Mouse (Mus musculus) thymus, adult 2 months (tissue): ENCODE data around the gene Adamts7. TPM values are rescaled to one million over a fixed set of nuclear protein-coding genes. Genes with fewer than 3 reads are reported as not detected.

Source experiments
- DNase-seq: peaks from one replicate; pipeline ENCODE4 v3.0.0; 2021
- H3K27ac ChIP-seq: fragments of 200-500 bp; 2 replicates; pipeline ENCODE4 v1.5.1; 2012; ENCODE audit warnings: low read length, control low read depth; ENCODE audit not compliant: control insufficient read depth, insufficient read depth
- H3K27me3 ChIP-seq: fragments of 200-500 bp; 2 replicates; pipeline ENCODE4 v1.6.1; 2012; ENCODE audit warnings: mild to moderate bottlenecking, low read length, moderate library complexity, mixed read lengths; ENCODE audit not compliant: control insufficient read depth, insufficient read depth
- H3K36me3 ChIP-seq: fragments of 200-500 bp; 2 replicates; pipeline ENCODE4 v1.6.1; 2012; ENCODE audit warnings: mild to moderate bottlenecking, low read length, moderate library complexity; ENCODE audit not compliant: control insufficient read depth, insufficient read depth
- H3K4me1 ChIP-seq: fragments of 200-500 bp; replicated peaks from 2 replicates; pipeline ENCODE4 v1.6.1; 2012; ENCODE audit warnings: low read length; ENCODE audit not compliant: control insufficient read depth, insufficient read depth
- H3K4me3 ChIP-seq: fragments of 200-500 bp; 2 replicates; pipeline ENCODE4 v1.5.1; 2012; ENCODE audit warnings: mild to moderate bottlenecking, low read length, control low read depth, moderate library complexity; ENCODE audit not compliant: control insufficient read depth, insufficient read depth
- CTCF ChIP-seq: fragments of 200-500 bp; IDR thresholded peaks from 2 replicates; pipeline ENCODE4 v1.5.1; 2012; ENCODE audit warnings: mild to moderate bottlenecking, control low read depth, low read length, moderate library complexity, borderline replicate concordance; ENCODE audit not compliant: control insufficient read depth, poor library complexity, insufficient read depth; ENCODE audit errors: extremely low read depth
- POLR2A ChIP-seq: fragments of 200-500 bp; IDR thresholded peaks from 2 replicates; pipeline ENCODE4 v1.6.1; 2012; ENCODE audit warnings: mild to moderate bottlenecking, low read length, control low read depth, moderate library complexity; ENCODE audit not compliant: control insufficient read depth, poor library complexity, insufficient read depth; ENCODE audit errors: extremely low read depth
- WGBS: fragments of 180-500 bp; shearing (Covaris S2); methylation state at CpG from one replicate; pipeline ENCODE4 v1.1.7; 2018; 5-methylcytosine and 5-hydroxymethylcytosine counted together
- polyA plus RNA-seq: library from polyadenylated mRNA; depleted of rRNA; stranded (reverse); fragments of >200 nt; gene quantifications from 2 replicates; pipeline ENCODE4 v1.2.3, GENCODE M21; 2012

Gene Adamts7
- polyA plus RNA-seq, 1 experiment = 5.0 TPM

GRCm38 (mm10) chr9:90183550-90183949 lies 20.7 kb downstream of the Adamts7 start:
- no peak for TF ChIP-seq CTCF
- TF ChIP-seq POLR2A = no peak
- Histone ChIP-seq H3K36me3 (no peaks in the 10 kb centered on the region), H3K27ac (no peak overlapping the region), H3K27me3 (no peaks in the 10 kb centered on the region), H3K4me1 (no peaks in the 10 kb centered on the region), H3K4me3 (no peak overlapping the region)
- DNase-seq = no peak
- 81% methylated on average over 3 of the region's 3 CpGs for WGBS

DNA sequence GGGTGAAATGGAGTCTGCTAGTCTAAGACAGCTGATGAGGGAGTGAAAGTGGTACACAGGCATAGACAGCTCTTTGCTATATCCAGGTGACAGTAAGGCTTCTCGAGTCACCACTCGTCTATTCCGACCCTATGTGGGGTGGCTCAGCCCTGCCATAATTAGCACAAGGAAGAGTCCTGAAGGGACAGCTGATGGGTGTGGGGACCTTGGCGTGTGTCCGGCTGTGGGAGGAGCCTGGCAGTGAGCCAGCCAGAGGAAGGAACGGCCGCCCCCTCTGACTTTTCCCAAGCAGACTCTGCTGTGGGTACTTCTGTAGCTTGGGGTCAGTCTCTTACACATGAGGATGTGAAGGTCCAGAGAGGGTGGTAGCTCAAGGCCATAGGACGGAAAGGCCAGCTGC lies 21.2 kb downstream of the Adamts7 start:
- Histone ChIP-seq H3K36me3 (no peaks in the 10 kb centered on the region), H3K27ac (no peak overlapping the region), H3K4me1 (no peaks in the 10 kb centered on the region), H3K27me3 (no peaks in the 10 kb centered on the region), H3K4me3 (no peak overlapping the region)
- TF ChIP-seq POLR2A (no peak), CTCF (no peak)
- WGBS = 81% methylated on average over 8 of the region's 8 CpGs
- no peak for DNase-seq

- DNase-seq = no peak
- Histone ChIP-seq H3K27me3 (no peaks in the 10 kb centered on the region), H3K4me1 (no peaks in the 10 kb centered on the region), H3K27ac (no peak overlapping the region), H3K36me3 (no peaks in the 10 kb centered on the region), H3K4me3 (no peak overlapping the region)
- TF ChIP-seq POLR2A (no peak), CTCF (no peak)
- WGBS = 84% methylated on average over 8 of the region's 8 CpGs
Observed at GRCm38 (mm10) chr9:90185356-90185910, 22.6 kb downstream of the Adamts7 start.

GRCm38 (mm10) chr9:90188893-90189292 lies 26.0 kb downstream of the Adamts7 start:
- TF ChIP-seq POLR2A (no peak), CTCF (no peak)
- no peak overlapping the region for H3K4me3 ChIP-seq
- 94% methylated on average over 4 of the region's 4 CpGs for WGBS
- no peak overlapping the region for H3K27ac ChIP-seq
- DNase-seq = no peak
- no peaks in the 10 kb centered on the region for H3K36me3 ChIP-seq
- no peaks in the 10 kb centered on the region for H3K27me3 ChIP-seq
- H3K4me1 ChIP-seq = no peaks in the 10 kb centered on the region

- 82% methylated on average over 5 of the region's 5 CpGs for WGBS
- no peak overlapping the region for H3K27ac ChIP-seq
- no peaks in the 10 kb centered on the region for H3K27me3 ChIP-seq
- DNase-seq = no peak
- no peaks in the 10 kb centered on the region for H3K36me3 ChIP-seq
- no peak for TF ChIP-seq CTCF
- no peak for TF ChIP-seq POLR2A
- no peaks in the 10 kb centered on the region for H3K4me1 ChIP-seq
- H3K4me3 ChIP-seq = no peak overlapping the region
Observed at GRCm38 (mm10) chr9:90189391-90189790, 26.5 kb downstream of the Adamts7 start.

DNA sequence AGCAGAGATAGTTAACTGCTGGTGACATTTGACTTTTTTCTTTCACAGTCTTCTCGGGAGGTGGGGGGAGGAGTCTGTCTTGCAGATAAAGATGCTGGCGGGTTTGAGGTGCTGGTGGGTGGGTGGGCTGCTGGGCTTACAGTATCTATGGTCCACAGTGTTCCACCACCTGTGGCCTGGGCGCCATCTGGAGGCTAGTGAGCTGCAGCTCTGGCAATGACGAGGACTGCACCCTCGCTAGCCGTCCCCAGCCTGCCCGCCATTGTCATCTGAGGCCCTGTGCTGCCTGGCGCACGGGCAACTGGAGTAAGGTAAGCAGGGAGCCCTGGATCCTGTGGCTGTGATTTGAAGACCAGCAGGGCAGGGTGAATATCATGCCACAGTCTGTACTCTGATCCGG lies 32.1 kb downstream of the Adamts7 start:
- Histone ChIP-seq H3K27ac (no peak overlapping the region), H3K36me3 (no peaks in the 10 kb centered on the region), H3K4me3 (no peak overlapping the region), H3K4me1 (no peaks in the 10 kb centered on the region), H3K27me3 (no peaks in the 10 kb centered on the region)
- no peak for DNase-seq
- WGBS = 93% methylated on average over 10 of the region's 10 CpGs
- TF ChIP-seq POLR2A = no peak
- no peak for TF ChIP-seq CTCF

GRCm38 (mm10) chr9:90196262-90196661 lies 33.4 kb downstream of the Adamts7 start:
- H3K36me3 ChIP-seq = no peaks in the 10 kb centered on the region
- H3K4me3 ChIP-seq = no peak overlapping the region
- H3K27ac ChIP-seq = no peak overlapping the region
- TF ChIP-seq CTCF = no peak
- no peak for TF ChIP-seq POLR2A
- no peaks in the 10 kb centered on the region for H3K27me3 ChIP-seq
- 91% methylated on average over 7 of the region's 7 CpGs for WGBS
- no peak for DNase-seq
- no peaks in the 10 kb centered on the region for H3K4me1 ChIP-seq
